Mouse (Mus musculus) MEL (cell line): ENCODE measurements around the gene Ms4a18. TPM values are rescaled to one million over a fixed set of nuclear protein-coding genes. Genes with fewer than 3 reads are reported as not detected.

Experiments used
- DNase-seq: peaks from one replicate; pipeline ENCODE4 v3.0.0; 2011; ENCODE audit warnings: low read depth, low spot score
- H3K27ac ChIP-seq: 2 replicates; pipeline ENCODE4 v1.5.1; 2012; ENCODE audit warnings: low read depth, mild to moderate bottlenecking, control low read depth, low read length, moderate library complexity; ENCODE audit not compliant: control insufficient read depth
- H3K27me3 ChIP-seq, 2 experiments: fragments of 150-350 bp in 1 of 2; sonication (generic) in 1 of 2; 2 replicates each; pipeline ENCODE4 v1.6.1; 2012; ENCODE audit warnings: low read length in 2 of 2, mild to moderate bottlenecking in 2 of 2, improper control_type of control experiment in 1 of 2, moderate library complexity in 1 of 2; ENCODE audit not compliant: insufficient read depth in 2 of 2, control insufficient read depth in 1 of 2
- H3K36me3 ChIP-seq, 2 experiments: 2 replicates each; pipeline ENCODE4 v1.6.1; 2012 to 2014; ENCODE audit warnings: low read length in 2 of 2, improper control_type of control experiment in 1 of 2, inconsistent platforms in 1 of 2, mild to moderate bottlenecking in 1 of 2; ENCODE audit not compliant: insufficient read depth in 2 of 2, control insufficient read depth in 1 of 2
- H3K4me1 ChIP-seq, 2 experiments: fragments of 150-350 bp in 1 of 2; sonication (generic) in 1 of 2; 2 replicates each; pipeline ENCODE4 v1.6.1; 2012; ENCODE audit warnings: low read length in 2 of 2, improper control_type of control experiment in 1 of 2, mild to moderate bottlenecking in 1 of 2; ENCODE audit not compliant: insufficient read depth in 2 of 2, control insufficient read depth in 1 of 2
- H3K4me3 ChIP-seq, 2 experiments: fragments of 150-350 bp in 1 of 2; sonication (generic) in 1 of 2; 2 replicates each; pipeline ENCODE4 v1.5.1; 2012; ENCODE audit warnings: low read depth in 2 of 2, low read length in 2 of 2, mild to moderate bottlenecking in 2 of 2, moderate library complexity in 2 of 2, control low read depth in 1 of 2, improper control_type of control experiment in 1 of 2; ENCODE audit not compliant: control insufficient read depth in 1 of 2, insufficient read depth in 1 of 2
- H3K79me2 ChIP-seq: 2 replicates; pipeline ENCODE4 v1.6.1; 2012; ENCODE audit warnings: mild to moderate bottlenecking, low read length, moderate library complexity; ENCODE audit not compliant: control insufficient read depth, poor library complexity, insufficient read depth
- H3K9ac ChIP-seq: 2 replicates; pipeline ENCODE4 v1.6.1; 2012; ENCODE audit warnings: low read depth, mild to moderate bottlenecking, control low read depth, low read length, moderate library complexity; ENCODE audit not compliant: control insufficient read depth, poor library complexity, severe bottlenecking
- H3K9me3 ChIP-seq: fragments of 150-350 bp; sonication (generic); replicated peaks from 2 replicates; pipeline ENCODE4 v1.6.1; 2012; ENCODE audit warnings: mild to moderate bottlenecking, low read length, improper control_type of control experiment, moderate library complexity; ENCODE audit not compliant: insufficient read depth
- BHLHE40 ChIP-seq: IDR thresholded peaks from 2 replicates; pipeline ENCODE4 v1.6.1; 2012; ENCODE audit warnings: low read depth, mild to moderate bottlenecking, inconsistent platforms, low read length, improper control_type of control experiment, borderline replicate concordance
- CHD1 ChIP-seq: IDR thresholded peaks from 2 replicates; pipeline ENCODE4 v1.6.1; 2012; ENCODE audit warnings: low read depth, mild to moderate bottlenecking, inconsistent platforms, low read length, improper control_type of control experiment
- CHD2 ChIP-seq: IDR thresholded peaks from 2 replicates; pipeline ENCODE4 v1.6.1; 2011; ENCODE audit warnings: low read length, improper control_type of control experiment
- CTCF ChIP-seq, 3 experiments: IDR thresholded peaks in 2 of 3; conservative IDR thresholded peaks in 1 of 3; 2 replicates each; pipeline ENCODE4 v1.5.1; 2011 to 2012; ENCODE audit warnings: low read length in 3 of 3, low read depth in 2 of 3, mild to moderate bottlenecking in 2 of 3, improper control_type of control experiment in 1 of 3, inconsistent platforms in 1 of 3, mixed read lengths in 1 of 3, moderate library complexity in 1 of 3; ENCODE audit not compliant: control insufficient read depth in 1 of 3, insufficient read depth in 1 of 3, poor library complexity in 1 of 3, severe bottlenecking in 1 of 3
- E2F4 ChIP-seq: IDR thresholded peaks from 2 replicates; pipeline ENCODE4 v1.6.1; 2011; ENCODE audit warnings: low read depth, low read length, improper control_type of control experiment, borderline replicate concordance
- ELF1 ChIP-seq: IDR thresholded peaks from 2 replicates; pipeline ENCODE4 v1.6.1; 2014; ENCODE audit warnings: low read depth, mild to moderate bottlenecking, inconsistent platforms, low read length, improper control_type of control experiment, moderate library complexity
- GABPA ChIP-seq: IDR thresholded peaks from 2 replicates; pipeline ENCODE4 v1.6.1; 2012; ENCODE audit warnings: low read depth, mild to moderate bottlenecking, inconsistent platforms, low read length, improper control_type of control experiment, moderate library complexity
- HCFC1 ChIP-seq: IDR thresholded peaks from 2 replicates; pipeline ENCODE4 v1.6.1; 2012; ENCODE audit warnings: low read depth, mild to moderate bottlenecking, inconsistent platforms, low read length, improper control_type of control experiment, moderate library complexity
- KAT2A ChIP-seq: conservative IDR thresholded peaks from 2 replicates; pipeline ENCODE4 v1.6.1; 2012; ENCODE audit warnings: low read depth, low read length, improper control_type of control experiment, inconsistent platforms
- MAX ChIP-seq: IDR thresholded peaks from 2 replicates; pipeline ENCODE4 v1.6.1; 2011; ENCODE audit warnings: low read length, improper control_type of control experiment
- MAZ ChIP-seq: IDR thresholded peaks from 2 replicates; pipeline ENCODE4 v1.6.1; 2012; ENCODE audit warnings: low read depth, mild to moderate bottlenecking, inconsistent platforms, low read length, improper control_type of control experiment
- MXI1 ChIP-seq: IDR thresholded peaks from 2 replicates; pipeline ENCODE4 v1.6.1; 2011; ENCODE audit warnings: mild to moderate bottlenecking, low read depth, low read length, improper control_type of control experiment
- MYB ChIP-seq: IDR thresholded peaks from 2 replicates; pipeline ENCODE4 v1.6.1; 2011; ENCODE audit warnings: mild to moderate bottlenecking, low read depth, low read length, improper control_type of control experiment
- MYC ChIP-seq: IDR thresholded peaks from 2 replicates; pipeline ENCODE4 v1.6.1; 2011; ENCODE audit warnings: low read depth, mild to moderate bottlenecking, low read length, improper control_type of control experiment, moderate library complexity
- NELFE ChIP-seq: IDR thresholded peaks from 2 replicates; pipeline ENCODE4 v1.6.1; 2011; ENCODE audit warnings: low read depth, low read length, improper control_type of control experiment
- NRF1 ChIP-seq: IDR thresholded peaks from 2 replicates; pipeline ENCODE4 v1.6.1; 2014; ENCODE audit warnings: low read depth, mild to moderate bottlenecking, inconsistent platforms, low read length, improper control_type of control experiment, moderate library complexity; ENCODE audit not compliant: poor library complexity, insufficient read depth, severe bottlenecking
- RCOR1 ChIP-seq: IDR thresholded peaks from 2 replicates; pipeline ENCODE4 v1.6.1; 2012; ENCODE audit warnings: low read depth, mild to moderate bottlenecking, inconsistent platforms, low read length, improper control_type of control experiment
- SIN3A ChIP-seq: IDR thresholded peaks from 2 replicates; pipeline ENCODE4 v1.6.1; 2012; ENCODE audit warnings: low read length, improper control_type of control experiment, inconsistent platforms
- TAL1 ChIP-seq: IDR thresholded peaks from 2 replicates; pipeline ENCODE4 v1.6.1; 2012; ENCODE audit warnings: mild to moderate bottlenecking, inconsistent platforms, low read length, moderate library complexity, mixed read lengths
- TBP ChIP-seq: IDR thresholded peaks from 2 replicates; pipeline ENCODE4 v1.8.0; 2011; ENCODE audit warnings: low read depth, low read length, improper control_type of control experiment
- TCF12 ChIP-seq: IDR thresholded peaks from 2 replicates; pipeline ENCODE4 v1.6.1; 2014; ENCODE audit warnings: low read depth, mild to moderate bottlenecking, inconsistent platforms, low read length, improper control_type of control experiment, moderate library complexity
- UBTF ChIP-seq: IDR thresholded peaks from 2 replicates; pipeline ENCODE4 v1.6.1; 2012; ENCODE audit warnings: low read depth, mild to moderate bottlenecking, inconsistent platforms, low read length, improper control_type of control experiment, moderate library complexity, borderline replicate concordance; ENCODE audit not compliant: insufficient read depth
- USF1 ChIP-seq: IDR thresholded peaks from 2 replicates; pipeline ENCODE4 v1.6.1; 2014; ENCODE audit warnings: low read depth, mild to moderate bottlenecking, inconsistent platforms, low read length, improper control_type of control experiment, moderate library complexity
- USF2 ChIP-seq, 2 experiments: IDR thresholded peaks; 2 replicates each; pipeline ENCODE4 v1.6.1; 2011 to 2012; ENCODE audit warnings: improper control_type of control experiment in 2 of 2, low read length in 2 of 2, borderline replicate concordance in 1 of 2, inconsistent platforms in 1 of 2, low read depth in 1 of 2, mild to moderate bottlenecking in 1 of 2; ENCODE audit not compliant: insufficient read depth in 1 of 2
- ZC3H11A ChIP-seq: IDR thresholded peaks from 2 replicates; pipeline ENCODE4 v1.6.1; 2012; ENCODE audit warnings: low read depth, mild to moderate bottlenecking, inconsistent platforms, low read length, improper control_type of control experiment
- ZMIZ1 ChIP-seq: IDR thresholded peaks from 2 replicates; pipeline ENCODE4 v1.6.1; 2012; ENCODE audit warnings: low read depth, mild to moderate bottlenecking, inconsistent platforms, low read length, improper control_type of control experiment, moderate library complexity
- ZNF384 ChIP-seq: IDR thresholded peaks from 2 replicates; pipeline ENCODE4 v1.6.1; 2012; ENCODE audit warnings: low read depth, mild to moderate bottlenecking, inconsistent platforms, low read length, improper control_type of control experiment
- polyA plus RNA-seq, 2 experiments: library from polyadenylated mRNA; stranded (reverse) in 1 of 2; unstranded in 1 of 2; fragments of >175 nt in 1 of 2; fragments of >200 nt in 1 of 2; gene quantifications; 2 replicates each; pipeline versions ENCODE4 v1.2.1 to v1.2.4; 2012; ENCODE audit warnings: low replicate concordance in 2 of 2, low read depth in 1 of 2; ENCODE audit not compliant: insufficient read length in 2 of 2, insufficient read depth in 1 of 2, missing spikeins in 1 of 2
- total RNA-seq: library from RNA; depleted of rRNA; stranded (reverse); fragments of 300-350 nt; gene quantifications from 2 replicates; pipeline ENCODE4 v1.2.3, GENCODE M21; 2012

Gene Ms4a18
- total and polyA plus RNA-seq, 3 experiments: not detected

DNA sequence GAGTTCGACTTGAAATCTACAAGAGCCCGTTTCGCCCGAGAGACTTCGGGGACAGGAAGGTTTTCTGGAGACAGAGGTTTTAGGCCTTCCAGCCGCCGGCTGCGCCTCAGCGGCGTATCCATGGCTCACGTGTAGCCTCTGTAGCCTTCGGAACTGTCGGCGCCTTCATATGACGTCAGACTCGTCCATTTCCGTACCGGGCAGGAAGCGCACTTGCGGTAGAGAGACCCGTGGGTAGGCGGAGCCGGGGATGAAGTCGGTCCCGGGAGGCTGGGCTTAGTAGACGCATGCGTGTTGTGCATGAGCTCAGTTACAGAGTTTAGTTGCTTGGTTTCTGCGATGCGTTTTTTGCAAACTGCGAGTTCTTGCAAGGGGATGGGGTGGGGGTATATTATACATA, 68.7 kb downstream of the Ms4a18 start, which contains the start of gene Ccdc86 (continued):
- TF ChIP-seq USF2 (IDR thresholded peaks at IDR 0.05; ENCODE audit: borderline replicate concordance in 1 of 2, insufficient read depth in 1 of 2, low read depth in 1 of 2, low read length in 2 of 2) (no peak), NELFE (peak; percentile 94)
- TF ChIP-seq, all 39 proteins: peak for 18

DNA sequence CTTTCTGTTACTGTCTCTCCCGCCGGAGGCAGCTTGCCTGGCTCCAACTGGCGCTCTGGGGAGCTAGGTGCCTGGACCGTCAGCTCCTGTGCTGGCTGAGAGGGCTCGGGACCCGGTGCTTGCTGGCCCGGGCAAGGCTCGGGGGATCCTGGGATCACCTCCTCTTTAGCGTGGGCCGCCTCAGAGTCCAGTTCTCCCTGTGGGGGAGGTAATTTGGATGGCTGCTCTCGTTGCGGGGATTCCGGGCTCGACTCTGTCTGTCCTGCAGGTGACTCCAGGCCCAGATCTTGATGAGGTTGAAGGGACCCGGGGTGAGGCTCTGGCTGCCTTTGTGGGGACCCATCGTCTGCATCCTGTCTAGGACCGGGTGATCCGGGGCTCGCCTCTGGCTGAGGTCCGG, 69.4 kb downstream of the Ms4a18 start:
- Histone ChIP-seq H3K36me3 (peaks cover 1 to 18% of the 10 kb centered on the region in 2 experiments; a peak in 2 of 4 replicates), H3K27ac (no peak overlapping the region), H3K9me3 (no peaks in the 10 kb centered on the region), H3K79me2 (peaks cover 34% of the 10 kb centered on the region), H3K4me1 (peaks cover 0 to 13% of the 10 kb centered on the region in 2 experiments; a peak in 2 of 4 replicates), H3K9ac (peak overlapping the region; percentile 83), H3K27me3 (no peaks in the 10 kb centered on the region), H3K4me3 (peak overlapping the region; percentile 84 to 95)
- TF ChIP-seq MAZ (no peak), CHD1 (no peak), MYC (no peak), ZC3H11A (no peak), MYB (no peak), KAT2A (no peak), HCFC1 (no peak), ELF1 (no peak), USF2 (IDR thresholded peaks at IDR 0.05; ENCODE audit: borderline replicate concordance in 1 of 2, insufficient read depth in 1 of 2, low read depth in 1 of 2, low read length in 2 of 2) (no peak), TCF12 (no peak), MAX (no peak), USF1 (no peak), MXI1 (no peak), CHD2 (no peak), E2F4 (no peak), RCOR1 (no peak), BHLHE40 (no peak)
- peak; percentile 38 for DNase-seq

DNA sequence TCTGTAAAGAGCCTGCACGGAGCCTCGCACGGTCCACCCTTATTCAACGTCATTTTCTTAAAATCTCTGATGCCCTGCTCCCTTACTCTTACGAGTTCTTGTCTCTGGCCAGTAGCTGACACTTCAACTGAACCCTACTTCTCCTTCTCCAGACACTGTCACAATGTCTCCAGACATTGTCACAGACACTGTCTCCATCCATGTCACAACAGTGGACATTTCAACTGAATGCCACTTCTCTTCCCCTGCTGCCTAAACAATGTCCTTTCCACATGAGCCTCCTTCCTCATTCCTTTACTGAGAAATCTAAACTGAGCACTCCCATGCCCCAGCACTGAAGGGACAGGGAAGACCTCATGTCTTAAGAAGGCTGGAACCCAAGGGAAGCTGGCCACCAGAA, 70.6 kb downstream of the Ms4a18 start:
- H3K9ac ChIP-seq: peak overlapping the region; percentile 83
- peaks cover 3 to 18% of the 10 kb centered on the region in 2 experiments; a peak in 3 of 4 replicates for H3K36me3 ChIP-seq
- no peak overlapping the region for H3K27ac ChIP-seq
- H3K27me3 ChIP-seq: no peaks in the 10 kb centered on the region
- peak overlapping the region; percentile 84 to 95 for H3K4me3 ChIP-seq
- 0 out of 2 replicates have a peak, but pooled peaks have one; percentile 51 for TF ChIP-seq CHD1
- TF ChIP-seq ZMIZ1: no peak
- TF ChIP-seq ZC3H11A: no peak
- no peak for TF ChIP-seq TAL1
- no peak for TF ChIP-seq UBTF
- TF ChIP-seq SIN3A: 0 out of 2 replicates have a peak, but pooled peaks have one; percentile 19
- TF ChIP-seq GABPA: no peak
- TF ChIP-seq TCF12: no peak
- TF ChIP-seq MXI1: peak; percentile 24; the same call in 1 of the 2 replicates
- no peak for TF ChIP-seq TBP
- no peak for TF ChIP-seq MAZ
- TF ChIP-seq ZNF384: no peak
- TF ChIP-seq RCOR1: no peak
- TF ChIP-seq MAX: no peak
- TF ChIP-seq NRF1: no peak
- TF ChIP-seq MYB: no peak
- TF ChIP-seq CTCF (IDR thresholded peaks at IDR 0.05 in 2 of 3, conservative IDR thresholded peaks at IDR 0.05 in 1 of 3; ENCODE audit: control insufficient read depth in 1 of 3, insufficient read depth in 1 of 3, low read depth in 2 of 3, low read length in 3 of 3, poor library complexity in 1 of 3, severe bottlenecking in 1 of 3): no peak
- no peak for TF ChIP-seq CHD2
- peaks cover 34% of the 10 kb centered on the region for H3K79me2 ChIP-seq
- no peaks in the 10 kb centered on the region for H3K9me3 ChIP-seq
- peak; percentile 39 for DNase-seq
- H3K4me1 ChIP-seq: peaks cover 0 to 13% of the 10 kb centered on the region in 2 experiments; a peak in 2 of 4 replicates
